Mouse (Mus musculus): ENCODE measurements around the gene Slc25a4.

DNA sequence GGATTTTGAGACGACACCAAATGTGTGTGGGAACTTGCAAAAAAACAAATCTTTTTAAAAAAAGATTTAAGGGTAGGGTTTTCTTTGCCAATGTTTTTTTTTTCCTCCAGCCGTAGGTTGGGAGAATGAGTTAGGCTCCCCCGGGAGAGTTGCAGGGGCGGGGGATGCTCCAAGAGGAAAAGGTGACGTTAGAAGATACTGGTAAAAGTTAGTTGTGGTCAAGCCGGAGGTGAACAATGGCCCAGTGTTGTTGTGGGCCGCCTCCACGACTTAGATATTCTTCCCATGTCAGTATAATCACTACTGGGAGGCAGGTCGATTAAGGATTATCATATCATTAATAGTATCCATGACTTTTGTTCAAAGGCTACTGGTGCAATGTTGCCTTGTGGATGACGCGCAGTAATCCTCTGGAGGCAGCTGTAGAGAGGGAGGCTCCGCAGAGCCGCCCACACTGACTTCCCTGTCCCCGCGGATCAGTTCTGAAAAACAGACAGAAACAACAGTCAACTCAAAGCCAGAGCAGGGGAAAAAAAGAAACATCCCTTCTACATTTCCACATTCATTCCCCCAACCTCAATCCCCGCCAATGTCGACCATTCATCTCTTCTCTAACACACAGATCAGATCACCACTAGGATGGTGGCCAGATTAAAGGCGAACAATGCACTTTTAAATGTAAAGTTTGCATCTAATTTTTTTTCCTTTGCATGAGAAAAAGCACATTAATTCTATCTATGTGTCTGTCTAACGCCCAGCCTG is 47.0 kb upstream of the Slc25a4 start:
- TF ChIP-seq POLR2A (IDR thresholded peaks at IDR 0.05; ENCODE audit: low read depth, low read length) (no peak), CTCF (IDR thresholded peaks at IDR 0.05; ENCODE audit: extremely low read depth, insufficient read depth, insufficient read length, insufficient replicate concordance) (no peak)

Measured in spleen, adult 2 months (tissue).